Mouse (Mus musculus): ENCODE measurements around the gene Olfr1370.

GRCm38 (mm10) chr13:21066021-21066420 lies 8.7 kb downstream of the Olfr1370 start:
- TF ChIP-seq ZNF384 (IDR thresholded peaks at IDR 0.05; ENCODE audit: low read depth, low read length) (no peak), ZC3H11A (IDR thresholded peaks at IDR 0.05; ENCODE audit: borderline replicate concordance, low read depth, low read length) (no peak), HCFC1 (IDR thresholded peaks at IDR 0.05; ENCODE audit: borderline replicate concordance, insufficient read depth, low read length) (no peak), MAFK (IDR thresholded peaks at IDR 0.05; ENCODE audit: insufficient read depth, low read depth, low read length) (no peak)

Data from ES-E14 (cell line).